Mouse (Mus musculus) MEL-GATA-1-ER (cell line): Measurements from ENCODE around the gene Themis2.
A peak's percentile ranks its signal among the peaks of the same experiment; 100 is the strongest.

Experiments used
- DNase-seq: peaks from one replicate; pipeline ENCODE4 v3.0.0-alpha.2; 2012; ENCODE audit warnings: low read depth; ENCODE audit errors: extremely low read depth

Themis2 gene

DNA sequence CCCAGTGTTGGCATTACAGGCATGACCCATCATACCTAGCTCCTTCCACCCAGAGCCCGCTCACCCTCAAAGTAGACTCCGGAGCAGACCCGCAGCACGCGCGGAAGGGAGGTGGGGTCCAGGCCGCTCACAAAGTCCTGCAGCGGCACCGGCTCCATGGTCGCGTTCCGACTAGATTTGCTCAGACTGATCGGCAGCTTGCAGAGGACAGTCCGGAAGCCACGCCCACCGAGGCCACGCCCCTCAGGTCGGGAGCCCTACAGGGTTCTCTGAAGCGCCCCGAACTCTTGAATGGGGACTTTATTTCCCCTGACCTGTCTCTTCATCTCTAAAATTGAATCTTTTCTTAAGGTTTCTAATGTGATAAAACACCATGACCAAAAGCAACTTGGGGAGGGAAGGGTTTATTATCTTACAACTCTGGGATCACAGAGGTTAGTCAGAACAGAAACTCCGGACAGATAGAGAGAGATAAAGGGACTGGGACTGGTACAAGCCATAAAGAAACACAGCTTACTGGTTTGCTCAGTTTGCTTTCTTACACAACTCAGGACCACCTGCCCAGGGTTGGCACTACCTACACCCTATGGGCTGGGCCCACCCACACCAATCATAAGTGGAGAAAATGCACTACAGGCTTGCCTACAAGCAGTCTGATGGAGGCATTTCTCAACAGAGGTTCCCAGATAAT, at the start of gene Themis2:
Gene Themis2 (minus strand): TSS at position 192 of the 691 bp plus-strand sequence.
- no peak for DNase-seq

- no peak for DNase-seq
These were observed 47.5 kb upstream of the Themis2 start for GRCm38 (mm10) chr4:132843705-132844071.

- peak; percentile 92 for DNase-seq
These were observed 47.0 kb upstream of the Themis2 start, which contains the start of gene Ppp1r8 for GRCm38 (mm10) chr4:132842970-132843704. Gene Ppp1r8, minus strand, starts transcription at chr4:132843169.

DNA sequence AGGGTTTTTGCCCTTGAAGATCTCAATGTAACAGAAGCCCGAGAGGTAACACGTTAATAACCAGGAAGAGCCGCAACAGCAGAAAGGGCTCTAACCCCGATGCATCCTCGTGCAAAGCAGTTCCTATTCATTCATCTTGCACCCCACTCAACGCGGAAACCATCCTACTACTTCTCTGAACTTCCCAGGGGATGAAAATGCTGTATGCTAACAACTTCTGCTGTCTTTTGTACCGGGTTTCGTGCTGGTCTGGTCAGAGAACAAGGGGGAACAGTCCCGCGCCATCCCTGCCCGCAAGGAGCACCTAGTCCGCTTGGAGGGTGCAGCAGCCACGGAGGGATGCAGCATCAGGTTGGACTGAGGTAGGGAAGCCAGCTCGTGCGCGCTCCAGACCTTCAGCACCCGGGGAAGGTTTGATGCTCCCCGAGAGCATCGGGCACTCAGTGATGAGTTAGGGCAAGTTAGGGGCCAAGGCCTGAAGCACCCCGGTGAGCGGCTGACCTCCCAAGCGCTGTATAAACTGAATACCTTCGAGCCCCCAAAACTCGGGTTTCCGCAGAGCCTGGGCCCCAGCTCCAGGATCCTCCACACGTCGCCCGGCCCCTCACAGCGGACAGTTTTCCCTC, 46.2 kb upstream of the Themis2 start:
- peak; percentile 52 for DNase-seq

DNA sequence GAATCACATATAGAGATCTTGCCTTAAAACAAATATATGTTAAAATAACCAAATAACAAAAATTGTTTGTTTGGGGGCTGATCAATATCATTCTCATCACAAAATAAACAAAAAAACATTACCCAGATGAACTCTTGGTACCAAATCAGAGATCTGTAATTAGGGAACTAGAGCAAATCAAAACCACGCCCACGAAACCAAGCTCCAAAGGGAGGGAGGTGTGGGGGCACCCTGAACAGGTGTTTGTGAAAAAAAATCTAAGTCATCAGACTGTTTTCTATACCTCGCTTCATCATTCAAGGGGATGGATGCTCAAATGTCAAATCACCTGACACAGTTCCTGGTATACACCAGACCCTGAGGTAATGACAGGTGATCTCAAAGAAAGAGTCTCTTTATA, 45.3 kb upstream of the Themis2 start:
- DNase-seq = no peak

DNA sequence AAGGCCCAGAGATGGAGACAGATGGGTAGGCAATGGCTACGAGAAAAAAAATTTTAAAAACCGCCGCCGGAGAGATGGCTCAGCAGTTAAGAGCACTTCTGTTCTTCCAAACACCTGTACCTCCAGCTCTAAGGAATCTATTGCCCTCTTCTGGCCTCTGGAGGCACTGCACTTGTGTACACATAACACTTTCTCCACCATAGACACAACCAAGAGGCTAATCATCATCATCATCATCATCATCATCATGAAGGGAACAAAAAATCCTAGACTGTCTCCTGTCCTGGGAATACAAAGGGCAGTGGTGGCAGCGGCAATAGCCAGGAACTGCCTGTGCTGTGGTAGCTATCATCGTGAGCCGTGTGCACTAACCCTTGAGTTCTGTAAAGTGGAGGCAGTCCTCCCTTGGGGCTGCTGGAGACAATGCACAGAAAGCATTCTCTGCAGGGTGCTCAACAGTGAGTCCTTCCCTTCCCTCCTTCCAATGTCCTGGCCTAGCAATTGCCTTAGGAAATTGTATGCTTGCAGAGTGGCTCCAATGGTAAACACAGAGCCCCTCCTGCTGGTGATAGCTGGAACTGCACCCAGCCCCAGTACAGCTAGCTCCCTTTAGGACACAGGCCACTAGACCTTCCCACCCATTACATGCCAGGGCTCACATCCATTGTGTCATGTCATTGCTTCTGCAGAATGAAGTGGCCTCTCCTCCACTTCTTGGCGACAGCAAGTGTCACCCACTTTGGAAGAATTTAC, 27.6 kb upstream of the Themis2 start:
- no peak for DNase-seq

- DNase-seq = no peak
These were observed 22.3 kb upstream of the Themis2 start for GRCm38 (mm10) chr4:132818442-132818841.

DNA sequence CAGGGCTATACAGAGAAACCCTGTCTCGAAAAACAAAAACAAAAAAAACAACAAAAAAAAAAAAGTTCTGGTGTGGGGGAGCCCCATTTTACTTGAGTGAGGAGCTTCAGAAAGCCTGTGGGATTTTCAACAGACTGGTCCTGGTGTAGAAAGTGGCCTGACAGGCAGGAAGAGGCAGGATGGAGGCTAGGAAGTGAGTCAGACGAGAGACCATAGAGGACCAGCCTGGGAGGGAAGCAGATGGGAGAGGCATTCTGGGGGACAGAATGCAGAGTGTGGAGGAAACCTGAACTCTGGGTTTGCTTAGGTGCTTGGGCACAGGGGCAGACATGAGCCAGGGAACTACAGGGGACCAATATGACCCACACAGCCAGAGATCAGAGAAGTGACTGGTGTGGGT, 20.7 kb upstream of the Themis2 start:
- DNase-seq = no peak

GRCm38 (mm10) chr4:132816404-132816803, 20.2 kb upstream of the Themis2 start:
- no peak for DNase-seq

- DNase-seq = no peak
These were observed 13.4 kb upstream of the Themis2 start for GRCm38 (mm10) chr4:132809621-132810020.

DNA sequence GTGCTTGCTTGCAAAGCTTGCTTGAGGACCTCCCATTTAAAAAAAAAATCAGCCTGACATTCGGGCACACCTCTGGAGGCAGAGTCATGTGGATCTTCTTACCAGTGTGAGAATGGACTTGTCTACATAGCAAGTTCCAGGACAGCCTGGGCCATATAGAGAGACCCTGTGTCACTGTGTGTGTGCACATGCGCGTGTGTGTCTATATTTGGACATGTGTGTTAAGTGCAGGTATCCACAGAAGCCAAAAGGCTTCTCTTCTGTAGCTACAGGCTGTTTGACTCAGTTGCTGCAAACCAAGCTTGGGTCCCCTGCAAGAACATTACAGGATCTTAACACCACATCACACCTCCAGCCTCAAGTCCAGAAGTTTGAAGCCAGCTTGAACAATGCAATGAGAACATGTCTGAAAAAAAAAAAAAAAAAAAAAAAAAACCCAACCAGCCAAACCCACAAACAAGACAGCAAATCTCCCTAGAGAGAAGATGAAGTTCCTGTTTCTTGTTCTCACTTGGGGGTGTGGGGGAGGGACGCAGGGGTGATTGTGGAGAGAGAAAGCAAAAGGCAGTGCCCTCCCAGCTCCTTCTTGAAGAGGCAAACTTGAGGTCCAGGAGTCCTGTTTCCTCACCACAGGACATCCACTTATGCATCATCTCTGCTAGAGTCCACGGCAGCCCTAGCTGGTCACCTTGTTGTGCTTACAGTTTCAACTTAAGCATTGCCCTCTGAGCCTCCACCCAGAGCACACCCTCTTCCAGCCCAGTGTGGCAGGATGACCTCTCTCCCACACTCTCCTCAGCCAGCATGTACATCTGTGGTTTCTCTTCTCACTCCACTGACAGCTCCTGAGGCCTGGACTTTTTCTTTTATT, 11.8 kb upstream of the Themis2 start:
- no peak for DNase-seq

GRCm38 (mm10) chr4:132806620-132807191, 10.5 kb upstream of the Themis2 start:
- DNase-seq = no peak

- DNase-seq = peak; percentile 97
These were observed 9.5 kb upstream of the Themis2 start for GRCm38 (mm10) chr4:132805599-132806197.

- no peak for DNase-seq
These were observed 9.0 kb upstream of the Themis2 start for GRCm38 (mm10) chr4:132805146-132805545.

GRCm38 (mm10) chr4:132804331-132804730, 8.1 kb upstream of the Themis2 start:
- peak; percentile 85 for DNase-seq

- no peak for DNase-seq
These were observed 7.7 kb upstream of the Themis2 start for GRCm38 (mm10) chr4:132803876-132804275.

DNA sequence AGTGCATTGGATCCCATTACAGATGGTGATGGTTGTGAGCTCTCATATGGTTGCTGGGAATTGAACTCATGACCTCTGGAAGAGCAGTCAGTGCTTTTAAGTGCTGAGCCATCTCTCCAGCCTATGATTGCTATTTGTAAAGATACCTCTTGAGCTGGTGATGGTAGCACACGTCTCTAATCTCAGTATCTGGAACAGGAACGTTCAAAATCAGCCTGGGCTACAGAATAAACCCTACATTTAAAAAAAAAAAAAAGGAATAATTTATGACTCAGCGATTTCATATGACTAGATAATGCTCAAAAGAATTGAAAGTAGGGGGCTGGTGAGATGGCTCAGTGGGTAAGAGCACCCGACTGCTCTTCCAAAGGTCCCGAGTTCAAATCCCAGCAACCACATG, 7.0 kb upstream of the Themis2 start:
- DNase-seq = no peak

DNA sequence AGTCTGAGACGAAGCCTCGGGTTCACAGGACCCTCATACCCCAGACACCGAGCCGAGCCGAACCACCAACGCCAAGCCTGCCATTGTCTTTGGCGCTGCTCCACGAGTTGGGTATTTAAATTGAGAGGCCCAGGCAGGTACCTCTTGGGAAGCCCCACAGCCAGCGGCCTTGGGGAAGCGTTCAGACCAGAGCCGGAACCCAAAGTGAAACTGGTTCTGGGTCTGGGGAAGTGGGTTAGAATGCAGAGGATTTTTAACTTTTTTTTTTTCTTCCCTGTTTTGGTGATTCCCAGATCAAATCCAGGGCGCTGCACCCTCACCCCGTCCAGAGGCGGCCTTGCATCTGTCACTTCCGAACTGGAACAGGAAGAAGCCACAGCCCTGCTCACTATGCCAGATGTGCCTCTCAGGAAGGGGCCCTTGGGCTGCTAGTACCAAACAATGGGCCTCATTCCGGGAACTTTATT, 6.0 kb upstream of the Themis2 start:
- no peak for DNase-seq

GRCm38 (mm10) chr4:132801176-132802077, 5.2 kb upstream of the Themis2 start:
- DNase-seq = no peak
